Mouse (Mus musculus) embryo, embryonic 11 days (tissue): ENCODE data around the gene Sema5a.

ENCODE experiments used
- DNase-seq: peaks from one replicate; pipeline ENCODE4 v3.0.0-alpha.2; 2015

Gene Sema5a

DNA sequence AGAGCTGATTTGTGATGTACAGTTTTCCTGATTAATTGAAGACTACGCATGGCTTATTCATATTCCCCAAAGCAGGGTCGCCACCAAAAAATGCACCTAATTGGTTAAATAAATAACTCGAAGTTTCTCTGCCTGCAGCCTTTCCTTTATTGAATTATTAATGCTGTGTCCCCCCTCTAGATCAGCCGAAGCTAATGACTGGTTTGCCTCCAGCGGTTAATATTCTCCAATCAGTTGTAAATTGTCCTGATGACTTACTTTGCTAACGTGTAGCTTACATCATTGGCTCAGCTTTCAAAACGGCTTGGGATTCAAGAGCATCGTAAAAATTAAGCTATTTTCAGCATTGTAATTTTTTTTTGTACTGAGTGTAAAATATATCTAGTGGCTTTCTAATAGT lies 66.7 kb downstream of the Sema5a start:
- DNase-seq: no peak

DNA sequence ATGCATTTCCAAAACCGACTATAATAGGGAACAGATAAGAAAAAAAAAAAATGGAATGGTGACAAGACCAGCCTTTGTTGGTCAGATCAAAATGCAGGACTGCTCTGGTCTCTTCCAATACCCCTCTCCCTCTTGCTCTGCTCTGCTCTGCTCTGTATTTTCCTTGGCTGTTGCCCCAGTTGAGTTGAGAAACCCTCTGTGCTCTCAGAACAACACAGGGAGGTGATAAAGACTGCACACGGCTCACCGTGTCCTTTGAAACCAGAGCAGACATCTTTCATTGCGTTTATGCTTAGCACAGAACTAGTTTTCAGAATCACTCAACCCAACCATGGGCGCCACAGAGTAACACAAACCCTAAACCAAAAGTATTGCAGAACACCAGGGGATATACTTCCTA lies 72.5 kb downstream of the Sema5a start:
- no peak for DNase-seq

DNA sequence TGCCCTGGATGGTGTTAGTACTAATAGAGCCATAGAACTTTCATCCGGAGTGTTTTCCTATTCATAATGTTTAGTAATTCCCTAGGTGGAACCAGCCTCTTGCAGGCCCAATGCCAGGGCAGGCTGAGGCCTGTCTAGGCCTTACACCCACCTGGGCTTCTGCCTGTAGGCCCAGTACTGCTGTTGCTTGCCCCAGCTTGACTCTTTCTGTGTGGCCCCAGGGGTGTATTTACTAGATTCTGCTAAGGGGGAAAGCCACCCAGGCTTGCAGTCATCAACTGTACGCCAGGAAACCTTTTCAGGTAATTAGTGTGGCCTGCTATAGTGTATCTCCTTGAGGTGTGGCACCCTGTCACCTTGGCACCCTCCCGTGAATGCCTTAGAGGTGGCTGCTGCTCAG lies 76.1 kb downstream of the Sema5a start:
- no peak for DNase-seq

DNA sequence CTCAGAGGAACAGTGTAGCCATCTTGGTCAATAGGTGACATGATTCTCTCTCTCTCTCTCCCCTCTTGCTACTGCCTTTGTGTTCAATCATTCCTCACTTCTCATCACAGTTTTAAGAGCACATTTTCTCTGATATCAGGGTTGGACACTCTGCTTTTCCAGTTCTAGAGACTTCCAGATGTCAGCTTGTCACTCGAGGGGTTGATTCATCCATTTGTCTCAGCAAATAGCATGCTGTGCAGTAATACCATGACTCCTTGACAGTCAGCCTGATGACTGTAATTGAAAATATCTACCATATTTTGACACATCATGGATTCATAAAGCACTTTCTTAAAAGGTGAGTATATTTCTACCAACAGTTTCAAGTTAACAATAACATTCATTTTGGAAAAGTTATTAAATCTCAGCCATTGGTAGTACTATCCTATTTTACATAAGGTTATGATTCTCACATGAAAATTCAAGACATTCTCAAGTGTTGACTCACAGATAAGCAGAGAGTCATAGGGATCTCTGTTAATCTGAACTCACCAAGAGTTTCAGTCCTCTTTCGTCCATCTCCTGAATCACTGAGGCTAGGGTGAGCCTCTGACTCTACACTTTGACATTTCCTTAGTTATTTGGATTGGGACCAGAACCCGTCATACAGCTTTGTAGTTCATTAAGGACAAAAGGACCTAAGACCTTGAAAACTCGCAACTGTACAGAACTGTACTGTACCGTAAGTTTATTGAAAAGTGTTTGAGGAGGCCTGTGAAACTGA lies 78.0 kb downstream of the Sema5a start:
- DNase-seq: no peak

DNA sequence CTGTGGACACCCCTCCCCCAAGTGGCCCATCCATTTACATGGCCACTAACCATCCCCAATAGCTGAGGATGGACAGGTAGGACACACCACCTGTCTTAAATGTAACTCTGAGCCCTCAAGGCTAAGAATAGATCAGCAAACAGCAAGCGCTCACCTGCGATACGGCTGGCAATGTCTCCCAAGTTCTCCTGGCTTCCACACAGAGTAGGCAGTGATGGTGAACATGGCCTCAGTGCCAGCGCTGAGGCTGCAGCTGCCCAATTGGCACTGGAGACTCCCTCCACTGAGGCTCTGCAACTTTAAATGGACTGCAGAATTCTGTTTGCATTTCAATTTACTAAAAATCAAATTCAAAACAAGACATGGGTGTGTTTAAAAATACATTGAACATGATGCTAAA lies 78.6 kb downstream of the Sema5a start:
- DNase-seq: no peak

DNA sequence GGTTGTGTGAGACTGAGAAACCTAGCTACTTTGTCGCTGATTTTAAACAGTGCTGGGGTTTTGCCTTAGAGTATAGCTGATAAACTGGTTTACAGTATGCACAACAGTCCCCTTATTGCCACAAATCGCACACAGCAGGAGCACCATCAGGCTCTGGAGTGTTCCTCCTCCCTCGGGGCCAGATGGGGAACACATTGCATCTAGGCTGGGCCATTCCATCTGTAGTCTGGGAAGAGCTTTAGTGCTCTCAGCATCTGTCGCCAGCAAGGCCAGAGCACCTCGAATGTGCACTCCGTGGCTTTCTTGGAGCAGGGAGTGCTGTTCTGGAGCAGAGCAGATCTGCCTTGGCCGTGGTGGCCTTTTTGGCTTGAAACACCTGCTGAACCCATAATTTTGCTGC lies 79.5 kb downstream of the Sema5a start:
- DNase-seq: peak; percentile 26

DNA sequence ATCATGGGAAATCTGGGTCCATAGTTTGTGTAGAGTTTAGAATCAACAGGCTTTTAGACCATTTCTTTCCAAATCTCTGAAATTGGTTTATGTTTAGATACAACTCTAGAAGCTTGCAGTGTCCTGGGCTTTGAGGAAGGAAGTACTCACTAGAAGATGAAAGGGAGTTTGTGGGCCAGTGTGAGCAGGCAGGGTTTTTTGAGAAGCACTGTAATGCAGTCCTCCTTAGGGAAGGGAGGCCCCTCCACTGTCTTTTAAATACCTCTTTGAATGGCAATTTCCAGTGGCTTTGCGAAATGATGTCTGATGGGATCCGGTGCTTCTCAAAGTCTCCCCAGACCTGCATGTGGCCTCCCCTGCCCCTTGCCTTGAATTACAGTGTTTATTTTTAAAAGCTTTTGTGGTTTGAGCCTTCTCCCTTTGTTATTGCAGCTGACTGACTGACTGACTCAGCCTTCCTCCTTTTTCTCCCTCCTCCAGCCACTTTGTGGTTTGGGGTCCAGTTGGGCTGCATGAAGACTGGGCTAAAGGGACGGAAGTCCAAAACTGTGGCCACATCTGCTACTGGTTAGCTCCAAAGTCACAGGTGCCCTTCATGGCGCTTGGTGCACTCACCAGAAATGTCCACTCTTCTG lies 83.9 kb downstream of the Sema5a start:
- peak; percentile 45 for DNase-seq

DNA sequence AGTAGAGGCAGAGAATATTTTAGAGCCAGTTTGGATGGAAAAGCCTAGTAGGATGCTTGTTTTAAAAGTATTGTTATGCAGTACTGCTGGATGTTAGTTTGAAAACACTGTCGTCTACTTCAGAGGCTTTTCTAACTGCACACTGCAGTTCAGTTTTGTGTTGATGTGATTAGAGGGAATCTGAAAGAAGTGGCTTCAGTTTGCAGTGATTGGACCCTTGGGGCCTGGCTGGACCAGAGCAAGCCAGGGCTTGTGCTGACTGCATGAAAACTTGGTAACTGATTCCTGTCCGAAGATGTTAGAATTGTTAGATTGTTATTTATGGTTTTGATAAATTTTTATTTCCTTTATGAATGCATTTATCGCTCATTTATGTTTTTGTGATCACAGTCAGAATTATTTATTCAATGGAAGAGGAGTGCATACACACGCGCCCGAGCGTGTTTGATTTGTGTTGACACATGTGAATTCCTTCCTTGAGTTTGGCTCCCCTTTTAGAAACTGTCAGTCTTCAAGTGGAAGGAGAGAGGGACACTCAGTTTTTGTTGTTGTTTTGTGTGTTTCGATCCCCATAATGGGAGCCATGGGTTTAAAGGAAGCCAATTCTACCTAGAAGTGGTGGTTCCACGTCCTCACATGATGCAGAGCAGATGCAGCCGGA lies 85.2 kb downstream of the Sema5a start:
- DNase-seq: peak; percentile 31

DNA sequence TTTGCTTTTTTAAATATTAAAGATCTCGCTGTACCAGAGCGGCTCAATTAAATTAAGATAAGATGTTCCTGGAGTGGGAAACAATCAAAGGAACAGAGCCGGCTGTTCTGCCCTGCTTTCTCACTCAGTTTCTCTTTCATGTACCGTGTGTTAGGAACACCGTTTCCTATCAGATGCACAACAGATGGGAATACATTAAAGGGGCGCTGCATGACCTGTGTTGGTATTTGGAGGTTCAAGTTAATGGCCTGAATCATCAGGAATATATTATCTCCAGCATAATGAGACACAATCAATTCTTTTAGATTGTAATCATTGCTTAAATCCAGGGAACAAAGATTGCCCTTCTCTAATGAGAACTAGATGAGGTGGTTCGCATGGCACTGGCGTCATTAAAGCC lies 85.8 kb downstream of the Sema5a start:
- DNase-seq: peak; percentile 14

DNA sequence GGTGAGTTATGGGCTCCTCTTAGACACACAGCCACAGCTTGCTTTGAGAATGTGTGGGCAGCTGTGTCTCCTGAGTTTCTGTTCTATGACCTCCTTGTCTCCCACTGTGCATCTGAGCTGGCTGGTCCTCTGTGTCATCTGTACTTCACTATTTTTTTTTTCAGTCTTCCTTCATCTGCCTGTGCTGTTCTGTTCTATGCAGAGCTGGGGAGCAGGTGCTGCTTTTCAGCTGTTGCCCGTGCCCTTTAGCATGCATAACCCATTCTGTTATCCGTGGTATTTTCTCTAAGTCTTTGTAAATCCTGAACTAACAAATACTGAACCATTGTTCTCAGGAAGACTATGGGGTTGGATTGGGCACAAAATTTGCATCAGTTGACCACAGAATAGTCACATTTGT lies 86.4 kb downstream of the Sema5a start:
- DNase-seq: peak; percentile 8

DNA sequence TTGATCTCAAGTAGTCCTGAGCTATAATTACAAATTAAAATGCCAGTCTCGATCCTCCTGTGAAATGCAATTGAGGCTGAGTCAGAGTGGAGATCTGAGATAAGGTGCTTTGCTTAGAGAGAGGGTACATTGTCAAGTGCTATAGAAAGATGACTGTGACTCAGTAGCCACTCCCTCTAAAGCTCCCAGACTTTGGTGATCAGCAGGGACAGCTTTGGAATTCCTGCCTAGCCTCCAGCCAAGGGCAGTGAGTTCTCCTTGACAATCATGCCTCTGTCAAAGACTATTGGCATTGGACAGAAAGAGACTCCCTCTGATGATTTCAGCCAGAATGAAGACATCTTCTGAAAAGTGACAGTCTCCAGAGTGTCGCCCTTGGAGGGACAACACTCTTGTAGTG lies 88.8 kb downstream of the Sema5a start:
- DNase-seq: no peak

DNA sequence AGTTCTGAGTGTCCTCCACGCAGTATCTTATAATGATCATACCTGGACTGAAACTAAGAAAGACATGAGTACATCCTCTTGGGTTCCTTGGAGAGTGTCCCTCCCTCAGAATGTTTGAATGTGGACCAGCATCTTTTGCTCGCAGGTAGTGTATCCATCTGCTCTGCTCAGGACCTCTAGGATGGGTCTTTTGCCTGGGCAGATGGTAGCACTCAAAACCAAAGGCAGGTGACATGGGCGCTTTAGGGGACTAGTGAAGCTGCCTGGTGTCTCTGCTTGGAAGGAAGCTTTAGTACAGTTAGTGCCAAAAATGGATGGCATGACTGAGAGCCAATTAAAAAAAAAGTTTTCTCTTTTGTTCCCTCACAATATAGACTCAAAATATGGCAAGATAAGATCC lies 93.2 kb downstream of the Sema5a start:
- no peak for DNase-seq

DNA sequence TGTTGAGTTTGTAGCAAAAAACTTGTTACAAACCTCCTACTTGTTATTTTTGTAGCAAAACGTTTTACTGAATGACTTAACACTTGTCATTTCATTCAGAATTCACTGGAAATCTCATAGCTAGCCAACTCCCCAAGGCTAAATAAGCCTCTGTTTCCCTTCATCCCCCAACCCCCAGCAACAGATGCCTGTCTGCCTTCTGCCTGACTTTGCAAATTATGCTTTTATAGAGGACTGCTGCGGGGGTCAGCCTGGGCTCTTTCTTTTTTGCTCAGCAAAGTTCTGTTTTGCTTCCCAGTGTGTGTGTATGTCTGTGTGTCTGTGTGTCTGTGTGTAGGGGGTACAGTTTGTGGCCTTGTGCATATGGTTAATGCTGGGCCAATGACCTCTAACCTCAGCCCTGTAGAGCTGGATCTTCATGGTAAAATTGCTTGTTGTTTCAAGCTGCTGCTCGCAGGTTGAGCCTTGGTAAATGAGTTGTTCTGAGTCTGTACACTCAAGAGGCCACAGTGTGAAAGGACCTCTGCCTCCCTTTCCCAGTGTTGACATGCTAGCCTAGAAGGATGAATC lies 94.2 kb downstream of the Sema5a start:
- DNase-seq: peak; percentile 18

DNA sequence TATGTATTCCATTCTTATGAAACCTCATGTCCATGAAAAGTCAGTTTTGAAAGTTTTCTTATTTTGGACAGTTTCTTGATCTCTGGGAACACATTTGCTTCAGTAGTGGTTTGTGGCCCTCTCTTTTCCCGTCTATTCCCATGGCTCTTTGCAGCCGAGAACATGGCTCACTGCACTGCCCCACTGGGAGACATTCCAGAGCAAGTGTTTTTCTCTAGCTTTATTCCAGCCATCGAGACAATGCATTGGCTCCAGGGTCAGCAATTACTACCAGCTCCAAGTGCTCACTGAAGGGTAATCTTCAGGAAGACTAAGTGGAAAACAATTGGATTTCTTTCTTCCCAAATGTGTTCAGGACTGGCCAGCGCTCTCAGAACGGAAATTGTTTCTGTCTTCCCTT lies 94.8 kb downstream of the Sema5a start:
- DNase-seq: peak; percentile 6

DNA sequence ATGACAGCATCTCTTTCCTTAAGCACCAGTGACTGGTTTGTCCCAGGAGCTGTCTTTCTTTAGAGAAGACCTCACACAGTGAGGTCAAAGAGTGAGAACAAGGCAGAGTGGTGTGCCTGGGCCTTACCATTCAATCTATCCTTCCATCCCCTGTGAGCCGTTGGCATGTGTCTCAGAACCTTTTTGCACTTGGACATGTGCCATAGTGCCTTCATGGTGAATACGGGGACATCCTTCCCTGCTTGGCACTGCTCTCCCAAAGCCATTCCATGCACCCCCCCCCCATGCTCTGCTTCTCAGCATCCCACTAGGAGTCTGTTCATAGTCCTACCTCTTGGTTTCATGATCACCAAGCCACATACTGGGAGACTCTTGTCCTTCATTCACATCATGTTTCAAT lies 96.8 kb downstream of the Sema5a start:
- no peak for DNase-seq

DNA sequence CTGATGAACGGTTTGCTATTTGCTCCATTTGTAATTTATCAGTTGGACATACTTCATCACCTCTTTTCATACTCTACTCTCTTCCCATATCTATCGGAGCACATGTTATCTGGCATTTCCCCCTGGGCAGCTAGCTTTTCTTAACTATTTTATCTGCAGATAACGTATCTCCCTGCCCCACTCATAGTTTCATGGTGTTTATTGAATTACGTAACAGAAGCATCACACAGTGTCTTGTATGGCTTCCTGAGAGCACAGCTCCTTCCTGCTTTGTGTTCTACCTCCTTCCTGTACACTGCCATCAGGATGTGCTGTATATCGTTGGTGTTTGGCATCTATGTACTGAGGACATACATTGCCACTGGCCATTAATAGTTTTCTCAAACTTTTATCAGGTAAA lies 98.9 kb downstream of the Sema5a start:
- no peak for DNase-seq

DNA sequence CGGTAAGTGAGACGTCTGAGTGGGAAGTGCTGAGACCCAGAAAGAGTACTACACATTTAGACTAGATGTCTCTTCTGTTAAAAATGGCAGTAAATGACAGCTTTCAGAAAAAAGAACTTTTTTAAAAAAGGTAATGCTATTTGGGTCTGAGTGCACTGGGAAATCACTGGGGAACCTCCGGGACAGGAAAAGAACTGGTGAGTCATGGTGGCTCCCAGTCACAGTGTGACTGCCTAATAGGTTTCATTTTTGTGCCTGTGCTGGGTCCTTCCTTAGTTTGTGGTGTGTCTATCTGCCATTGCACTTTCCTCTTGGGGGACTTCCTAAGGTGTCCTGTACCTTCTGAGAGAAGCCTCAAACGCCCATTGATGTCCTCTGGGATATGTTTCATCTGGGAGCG lies 102.7 kb downstream of the Sema5a start:
- no peak for DNase-seq

DNA sequence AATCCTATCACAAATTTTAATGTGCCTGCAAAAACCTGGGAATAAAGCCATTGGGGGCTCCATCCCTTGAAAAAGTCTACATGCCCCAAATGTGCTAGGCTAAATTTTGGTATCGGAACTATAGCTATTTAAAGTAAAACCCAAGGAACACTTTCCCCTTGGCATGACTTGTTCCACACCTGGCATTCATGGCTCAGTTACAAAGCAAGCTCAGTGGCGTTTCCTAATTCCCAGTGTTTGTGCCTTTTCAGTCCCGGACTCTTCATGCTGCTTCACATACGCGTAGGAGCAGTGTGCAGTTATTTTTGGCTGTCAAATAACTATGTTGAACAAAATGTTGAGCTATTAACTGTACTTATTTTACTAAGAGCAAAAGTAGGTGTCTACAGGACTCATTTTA lies 104.7 kb downstream of the Sema5a start:
- DNase-seq: no peak

DNA sequence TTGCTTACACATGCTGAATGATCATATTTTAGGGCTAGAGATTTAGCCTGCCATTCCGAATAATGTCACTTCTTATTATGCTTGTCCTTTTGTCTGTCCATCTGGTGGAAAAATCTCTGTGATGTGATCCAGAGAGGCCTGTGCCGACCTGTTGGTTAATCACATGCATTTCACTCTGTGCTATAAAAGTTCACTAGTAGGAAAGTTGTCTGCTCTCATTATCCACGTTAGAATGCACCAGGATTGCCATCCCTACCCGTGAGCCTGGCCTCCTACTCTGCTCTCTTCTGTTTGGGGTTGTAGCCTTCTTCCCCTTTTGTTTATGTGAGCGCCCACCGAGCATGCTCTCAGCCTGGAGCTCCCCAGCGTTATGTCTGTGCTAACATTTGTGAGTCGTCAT lies 108.4 kb downstream of the Sema5a start:
- no peak for DNase-seq

DNA sequence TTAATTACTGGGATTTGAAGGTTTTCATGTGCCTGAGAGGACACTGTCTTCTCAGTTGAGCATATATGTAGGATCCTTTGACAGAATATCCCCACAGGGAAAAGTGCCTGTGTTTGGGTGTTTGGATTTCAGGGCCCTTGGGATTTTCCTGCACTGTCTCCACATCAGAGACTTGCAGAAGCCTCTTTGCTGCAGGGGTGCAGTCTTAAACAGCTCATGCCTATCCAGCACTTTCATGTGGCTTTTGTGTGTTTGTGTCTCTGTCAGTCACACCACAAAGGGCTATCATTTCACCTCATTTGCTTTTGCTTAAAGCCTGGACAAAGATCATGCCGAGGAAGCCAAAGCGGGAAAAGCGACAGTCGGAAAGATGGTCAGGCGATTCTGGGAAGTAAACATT lies 108.9 kb downstream of the Sema5a start:
- peak; percentile 17 for DNase-seq

DNA sequence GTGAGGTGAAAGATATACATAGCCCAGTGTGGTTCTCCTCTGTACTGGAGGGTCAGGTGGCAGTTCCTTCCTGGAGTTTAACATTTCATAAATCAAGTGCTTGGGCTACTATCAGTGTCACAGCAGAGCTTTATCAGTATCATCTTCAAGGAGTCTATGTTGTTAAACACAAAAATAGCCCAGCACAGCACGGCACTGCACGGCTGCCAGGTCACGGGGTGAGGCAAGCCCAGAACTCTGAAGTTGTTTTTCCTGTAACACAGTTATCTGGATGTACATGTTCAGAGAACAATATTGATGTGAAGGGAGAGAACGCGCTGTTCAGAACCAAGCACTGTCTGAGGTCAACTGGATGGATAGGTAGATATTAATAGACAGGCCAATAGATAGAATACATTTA lies 112.2 kb downstream of the Sema5a start:
- no peak for DNase-seq

DNA sequence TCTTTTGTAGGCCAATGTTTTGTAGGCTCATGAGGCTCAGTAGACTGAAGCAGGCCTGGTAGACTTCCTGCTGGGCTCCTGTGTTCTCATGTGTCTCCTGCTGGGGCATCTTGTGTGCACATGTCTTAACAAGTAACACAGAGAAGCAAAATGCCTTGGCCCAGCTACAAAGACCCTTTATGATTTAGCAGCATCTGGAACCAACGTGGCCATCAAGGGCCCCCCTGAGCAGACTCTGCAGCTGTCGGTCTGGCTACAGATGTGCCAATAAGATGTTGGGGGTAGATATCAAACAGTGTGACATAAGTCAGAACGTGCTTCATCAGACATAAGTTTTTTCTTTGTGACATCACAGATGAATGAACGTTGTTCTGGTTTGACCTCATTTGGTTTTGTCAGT lies 123.2 kb downstream of the Sema5a start:
- DNase-seq: peak; percentile 43

DNA sequence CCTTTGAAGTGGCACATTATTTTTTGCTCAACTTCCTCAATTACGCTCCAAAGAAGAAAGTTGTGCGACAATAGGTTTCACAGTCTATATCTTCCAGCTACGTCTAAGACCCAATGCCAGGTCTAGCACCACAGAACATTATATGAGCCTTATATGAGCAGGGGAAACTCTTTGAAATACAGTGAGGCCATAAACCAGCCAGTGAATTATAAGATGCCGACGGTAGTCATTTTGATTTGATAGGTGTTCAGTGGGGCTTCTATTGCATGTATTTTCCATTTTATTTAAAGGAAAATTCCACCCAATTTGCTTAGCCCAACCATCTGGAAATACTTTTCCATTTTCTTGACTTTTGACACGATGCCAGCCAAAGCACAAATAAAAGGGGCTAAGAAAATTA lies 126.3 kb downstream of the Sema5a start:
- DNase-seq: no peak

DNA sequence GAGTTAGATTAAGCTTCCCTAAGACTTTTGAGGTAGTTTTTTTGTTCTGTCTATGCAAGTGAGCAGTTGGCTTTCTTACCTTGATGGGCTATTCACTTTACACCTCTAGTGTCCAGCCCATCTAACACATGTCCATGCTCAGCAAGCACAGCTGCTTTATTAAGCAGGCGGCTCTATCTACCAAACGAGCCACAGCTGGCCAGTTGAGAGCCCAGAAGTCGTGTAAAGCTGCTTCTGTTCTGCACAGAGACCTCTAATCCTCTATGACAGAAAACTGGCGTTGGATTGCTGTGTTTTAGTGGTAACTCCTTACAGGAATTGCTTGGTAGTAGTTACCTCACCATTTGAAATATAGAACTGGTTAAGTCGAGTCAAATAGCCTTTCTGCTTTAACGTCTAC lies 126.8 kb downstream of the Sema5a start:
- peak; percentile 8 for DNase-seq
